Mouse (Mus musculus): Measurements from ENCODE around the gene Arid3a. TPM values are rescaled to one million over a fixed set of nuclear protein-coding genes. Genes with fewer than 3 reads are reported as not detected.
"Not testable (repeated sequence)": the region's sequence is repeated elsewhere in the genome, so short reads cannot be mapped to it uniquely, and the experiment has no call there.

The Arid3a gene
- polyA plus RNA-seq, 1 experiment from 2014 or later: 7.0 TPM

DNA sequence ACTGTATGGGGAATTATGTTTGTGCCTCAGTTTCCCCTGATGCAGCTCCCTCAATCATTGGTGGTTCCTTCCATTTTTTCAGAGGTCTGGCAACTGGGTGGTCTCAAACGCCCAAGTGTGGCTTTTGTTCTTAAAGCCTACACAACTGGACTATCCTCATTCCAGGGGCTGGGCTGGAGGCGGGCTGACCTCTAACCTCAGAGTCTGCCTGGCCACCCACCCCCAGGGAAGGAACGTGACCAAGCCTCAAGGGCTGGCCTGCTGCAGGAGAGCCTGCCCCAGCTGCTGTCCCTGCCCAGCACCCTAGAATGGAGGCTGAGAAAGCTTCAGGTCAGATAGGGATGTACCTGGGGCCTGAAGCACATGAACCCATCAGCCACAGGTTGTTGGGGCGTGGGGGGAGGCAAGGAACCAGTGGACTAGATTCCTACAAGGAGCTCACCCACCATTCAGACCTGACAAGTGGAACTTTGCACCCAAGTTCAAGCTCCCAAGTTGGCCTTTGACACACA is 29.9 kb downstream of the Arid3a start:
- WGBS: 33% methylated on average over 4 of the region's 4 CpGs
- no peak for ATAC-seq (ENCODE audit: insufficient number of reproducible peaks, low FRiP score, low TSS enrichment, low read depth)

DNA sequence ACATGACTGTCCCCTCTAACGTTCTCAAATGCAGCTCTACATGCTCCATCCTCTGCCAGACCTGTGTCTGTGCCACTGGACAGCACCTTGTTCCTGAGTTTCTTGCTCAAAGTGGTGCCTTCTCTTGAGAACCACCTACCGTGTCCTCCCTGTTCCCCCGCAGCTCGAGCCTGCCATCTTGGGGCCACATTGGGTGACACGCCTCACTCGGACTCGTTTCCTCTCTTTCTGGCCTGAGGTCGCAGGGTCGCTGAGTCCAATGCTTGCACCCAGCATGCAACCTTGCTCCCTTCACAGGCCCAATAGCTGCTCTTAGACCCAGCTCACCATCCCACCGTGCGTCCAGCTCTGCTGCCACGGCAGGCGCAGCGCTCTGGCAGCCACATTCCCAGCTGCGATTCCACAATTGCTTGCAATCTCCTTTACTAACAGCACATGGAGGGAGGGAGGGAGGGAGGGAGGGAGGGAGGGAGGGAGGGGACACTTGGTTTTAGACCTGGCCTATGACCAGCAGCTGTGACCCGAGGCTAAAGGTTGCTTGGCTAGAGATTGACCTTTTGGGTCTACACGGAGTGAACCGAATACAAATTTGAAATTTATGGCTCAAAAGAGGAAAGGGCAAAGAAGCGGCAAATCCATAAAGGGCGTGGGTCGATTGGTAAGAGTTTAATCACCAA is 31.4 kb downstream of the Arid3a start:
- peaks cover 17% of the 10 kb centered on the region for H3K36me3 ChIP-seq
- no peak overlapping the region for H3K9ac ChIP-seq
- no peak overlapping the region for H3K4me3 ChIP-seq (replicated peaks)
- no peak overlapping the region for H3K27ac ChIP-seq (replicated peaks)
- H3K4me2 ChIP-seq (replicated peaks): peak overlapping the region; percentile 30; the same call in 1 of the 2 replicates
- no peaks in the 10 kb centered on the region for H3K27me3 ChIP-seq
- ATAC-seq (ENCODE audit: insufficient number of reproducible peaks, low FRiP score, low TSS enrichment, low read depth): no peak
- H3K9me3 ChIP-seq (replicated peaks): no peaks in the 10 kb centered on the region
- H3K4me1 ChIP-seq: peaks cover 14% of the 10 kb centered on the region
- WGBS: 14% methylated on average over 21 of the region's 21 CpGs

More for the DNA sequence above, 29.9 kb downstream of the Arid3a start:
- Histone ChIP-seq H3K9me3 (replicated peaks) (no peaks in the 10 kb centered on the region), H3K27me3 (no peaks in the 10 kb centered on the region), H3K4me1 (peaks cover 14% of the 10 kb centered on the region), H3K9ac (no peak overlapping the region), H3K4me3 (replicated peaks) (no peak overlapping the region), H3K36me3 (peaks cover 14% of the 10 kb centered on the region), H3K4me2 (replicated peaks) (no peak overlapping the region), H3K27ac (replicated peaks) (no peak overlapping the region)

DNA sequence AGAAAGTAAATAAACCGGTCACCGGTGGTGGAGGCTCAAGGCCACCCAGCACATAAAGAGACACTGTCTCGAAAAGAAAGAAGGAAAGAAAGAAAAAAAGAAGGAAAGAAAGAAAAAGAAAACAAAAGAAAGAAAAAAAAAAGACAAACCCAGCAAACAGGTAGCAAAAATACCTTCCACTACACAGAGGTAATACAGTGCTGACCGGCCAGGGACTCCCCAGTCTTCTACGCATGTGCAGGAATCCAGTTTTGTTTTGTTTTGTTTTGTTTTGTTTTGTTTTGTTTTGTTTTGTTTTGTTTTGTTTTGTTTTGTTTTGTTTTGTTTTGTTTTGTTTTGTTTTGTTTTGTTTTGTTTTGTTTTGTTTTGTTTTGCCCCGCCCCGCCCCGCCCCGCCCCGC is 32.6 kb downstream of the Arid3a start:
- H3K9me3 ChIP-seq (replicated peaks); H3K27ac ChIP-seq (replicated peaks); ATAC-seq (ENCODE audit: insufficient number of reproducible peaks, low FRiP score, low TSS enrichment, low read depth); H3K27me3 ChIP-seq; H3K9ac ChIP-seq: not testable (repeated sequence)
- H3K36me3 ChIP-seq: peaks cover 24% of the 10 kb centered on the region
- peaks cover 14% of the 10 kb centered on the region for H3K4me1 ChIP-seq
- peak overlapping the region; percentile 100 for H3K4me3 ChIP-seq (replicated peaks)
- WGBS: 33% methylated on average over 10 of the region's 10 CpGs
- peak overlapping the region; percentile 76 for H3K4me2 ChIP-seq (replicated peaks)

DNA sequence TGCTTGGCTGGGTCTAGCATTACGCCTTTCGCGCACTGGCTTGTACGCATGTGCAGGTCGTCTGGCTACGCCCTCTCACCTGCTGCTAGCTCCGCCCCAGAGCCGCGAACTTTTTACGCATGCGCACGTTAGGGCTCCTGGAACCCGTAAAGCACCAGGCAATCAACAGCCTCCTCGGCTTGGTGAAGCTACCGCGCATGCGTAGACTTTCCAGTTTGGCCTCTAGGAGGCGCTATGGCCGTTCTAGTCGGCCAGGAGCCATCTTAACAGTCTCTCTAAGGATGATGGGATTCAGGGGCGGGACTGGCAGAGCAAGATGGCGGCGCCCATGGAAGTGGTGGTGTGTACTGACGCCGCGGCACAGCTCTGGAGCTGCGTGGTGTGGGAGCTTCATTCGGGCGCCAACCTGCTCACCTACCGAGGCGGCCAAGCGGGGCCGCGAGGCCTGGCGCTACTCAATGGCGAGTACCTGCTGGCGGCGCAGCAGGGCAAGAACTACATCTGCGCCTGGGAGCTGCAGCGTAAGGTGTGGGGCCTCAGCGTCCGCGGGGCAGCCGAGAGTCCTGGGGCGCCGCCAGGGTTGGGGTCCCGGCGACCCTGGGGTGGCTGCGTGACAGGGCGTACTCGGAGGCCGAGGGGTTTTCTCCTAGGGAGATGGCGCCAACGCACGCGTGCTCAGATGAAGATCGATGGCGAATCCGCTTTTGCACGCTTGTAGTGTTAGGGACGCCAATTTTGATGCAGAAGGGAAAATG is 33.2 kb downstream of the Arid3a start, which contains the start of gene Wdr18:
Gene Wdr18 (plus strand): TSS at position 306 of the 755 bp plus-strand sequence.
- Histone ChIP-seq H3K4me1 (peaks cover 14% of the 10 kb centered on the region), H3K36me3 (peaks cover 30% of the 10 kb centered on the region), H3K9ac (peak within 1 kb of the TSS; percentile 84), H3K4me3 (replicated peaks) (peak within 1 kb of the TSS; percentile 100), H3K27ac (replicated peaks) (peak within 1 kb of the TSS; percentile 77), H3K4me2 (replicated peaks) (peak within 1 kb of the TSS; percentile 76), H3K27me3 (no peaks in the 10 kb centered on the region), H3K9me3 (replicated peaks) (no peaks in the 10 kb centered on the region)
- under 1% methylated on average over 61 of the region's 61 CpGs for WGBS
- peak; percentile 96 for ATAC-seq (ENCODE audit: insufficient number of reproducible peaks, low FRiP score, low TSS enrichment, low read depth)

DNA sequence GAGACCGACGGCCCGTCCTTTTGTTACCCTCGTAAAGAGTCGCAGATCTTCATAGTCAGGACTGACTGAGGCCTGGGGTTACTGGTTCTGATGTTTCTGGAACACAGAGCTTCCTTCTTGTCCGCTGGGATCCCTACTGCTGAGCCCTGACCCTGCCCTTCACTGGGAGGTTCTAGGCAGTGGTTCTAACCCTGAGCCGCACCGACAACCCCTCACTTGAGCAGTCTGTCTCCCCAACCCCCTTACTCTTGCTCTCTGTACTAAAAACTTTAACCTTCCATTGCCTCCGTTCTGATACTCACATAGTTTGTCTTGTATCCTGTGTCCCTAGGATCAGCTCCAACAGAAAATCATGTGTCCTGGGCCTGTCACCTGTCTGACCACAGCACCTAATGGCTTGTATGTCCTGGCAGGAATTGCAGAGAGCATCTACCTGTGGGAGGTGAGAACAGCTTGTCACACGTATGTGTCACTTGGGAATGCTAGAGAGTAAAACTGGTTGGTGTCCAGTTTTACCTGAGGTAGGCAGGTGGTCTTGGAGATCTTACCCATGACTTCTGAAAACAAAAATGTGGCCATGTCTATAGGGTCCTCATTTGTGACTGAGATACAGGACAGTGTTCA is 33.9 kb downstream of the Arid3a start:
- no peak for ATAC-seq (ENCODE audit: insufficient number of reproducible peaks, low FRiP score, low TSS enrichment, low read depth)
- WGBS: 11% methylated on average over 10 of the region's 10 CpGs
- Histone ChIP-seq H3K27ac (replicated peaks) (no peak overlapping the region), H3K9ac (peak overlapping the region; percentile 84), H3K4me3 (replicated peaks) (peak overlapping the region; percentile 100), H3K27me3 (no peaks in the 10 kb centered on the region), H3K4me1 (peaks cover 14% of the 10 kb centered on the region), H3K9me3 (replicated peaks) (no peaks in the 10 kb centered on the region), H3K4me2 (replicated peaks) (peak overlapping the region; percentile 76), H3K36me3 (peaks cover 37% of the 10 kb centered on the region)

DNA sequence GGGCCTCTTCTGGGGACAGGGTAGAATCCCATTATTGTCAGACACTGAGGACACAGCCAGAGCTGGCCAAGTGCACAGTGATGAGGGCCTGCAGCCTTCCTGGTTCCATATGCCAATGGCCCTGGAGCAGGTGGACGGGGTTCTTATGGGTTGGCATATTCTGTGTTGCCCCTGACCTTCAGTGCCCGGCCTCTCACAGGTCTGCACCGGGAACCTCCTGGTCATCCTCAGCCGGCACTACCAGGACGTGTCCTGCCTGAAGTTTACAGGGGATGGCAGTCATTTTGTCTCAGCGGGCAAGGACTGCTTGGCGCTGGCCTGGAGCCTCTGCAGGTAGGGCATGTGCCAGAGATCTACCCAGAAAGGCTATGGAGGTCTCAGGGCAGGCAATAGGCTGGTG is 37.9 kb downstream of the Arid3a start:
- no peak overlapping the region for H3K27ac ChIP-seq (replicated peaks)
- ATAC-seq (ENCODE audit: insufficient number of reproducible peaks, low FRiP score, low TSS enrichment, low read depth): no peak
- no peaks in the 10 kb centered on the region for H3K9me3 ChIP-seq (replicated peaks)
- H3K9ac ChIP-seq: no peak overlapping the region
- H3K27me3 ChIP-seq: no peaks in the 10 kb centered on the region
- no peak overlapping the region for H3K4me3 ChIP-seq (replicated peaks)
- H3K36me3 ChIP-seq: peaks cover 60% of the 10 kb centered on the region
- H3K4me1 ChIP-seq: peaks cover 16% of the 10 kb centered on the region
- H3K4me2 ChIP-seq (replicated peaks): no peak overlapping the region
- 97% methylated on average over 7 of the region's 7 CpGs for WGBS

DNA sequence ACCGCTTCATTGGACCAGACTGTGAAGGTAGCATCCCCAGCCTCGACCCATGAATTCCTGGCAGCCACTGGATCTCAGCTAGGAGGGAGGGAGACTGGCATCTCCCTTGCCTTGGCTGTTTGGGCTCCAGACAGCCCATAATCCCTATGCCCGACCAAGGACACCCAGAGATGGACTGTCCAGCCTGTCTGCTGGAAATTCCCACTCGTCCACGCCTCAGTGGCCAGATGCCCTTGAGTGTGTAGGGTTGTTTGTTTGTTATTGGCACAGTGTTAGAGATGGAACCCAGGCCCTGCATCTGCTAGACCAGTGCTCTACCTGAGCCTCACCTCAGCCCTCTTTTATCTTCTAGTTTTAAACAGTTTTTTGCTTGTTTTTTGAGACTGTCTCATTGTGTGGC is 38.5 kb downstream of the Arid3a start:
- H3K27me3 ChIP-seq: no peaks in the 10 kb centered on the region
- no peak overlapping the region for H3K9ac ChIP-seq
- ATAC-seq (ENCODE audit: insufficient number of reproducible peaks, low FRiP score, low TSS enrichment, low read depth): no peak
- H3K4me1 ChIP-seq: peaks cover 17% of the 10 kb centered on the region
- 82% methylated on average over 5 of the region's 5 CpGs for WGBS
- no peak overlapping the region for H3K4me2 ChIP-seq (replicated peaks)
- no peaks in the 10 kb centered on the region for H3K9me3 ChIP-seq (replicated peaks)
- H3K4me3 ChIP-seq (replicated peaks): no peak overlapping the region
- H3K36me3 ChIP-seq: peaks cover 60% of the 10 kb centered on the region
- H3K27ac ChIP-seq (replicated peaks): no peak overlapping the region

DNA sequence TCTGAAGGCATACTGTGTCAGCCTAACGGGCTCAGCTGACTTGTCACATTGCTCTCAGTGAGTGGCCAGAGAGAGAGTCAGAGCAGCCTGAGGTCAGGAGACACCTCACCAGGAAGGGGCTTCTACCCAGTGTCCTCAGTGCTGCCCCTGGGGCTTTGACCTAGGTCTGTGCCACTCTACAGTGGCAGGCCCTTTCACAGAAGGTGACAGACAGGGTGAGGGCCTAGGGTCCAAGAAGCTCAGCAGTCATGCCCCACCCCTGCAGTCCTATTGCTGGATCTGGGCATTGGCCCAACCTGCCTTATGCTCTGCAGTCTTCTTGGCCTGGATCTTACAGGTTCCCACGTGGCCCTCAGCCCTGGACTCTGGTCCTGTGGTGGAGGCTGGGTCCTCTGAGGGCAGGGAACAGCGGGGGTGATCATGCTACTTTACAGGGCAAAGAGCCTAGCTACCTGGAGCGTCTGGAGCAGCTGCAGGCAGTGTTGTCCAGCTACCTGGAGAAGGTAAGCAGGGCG is 40.1 kb downstream of the Arid3a start:
- Histone ChIP-seq H3K4me1 (peaks cover 19% of the 10 kb centered on the region), H3K27ac (replicated peaks) (no peak overlapping the region), H3K27me3 (no peaks in the 10 kb centered on the region), H3K9ac (no peak overlapping the region), H3K36me3 (peaks cover 60% of the 10 kb centered on the region), H3K4me3 (replicated peaks) (no peak overlapping the region), H3K9me3 (replicated peaks) (no peaks in the 10 kb centered on the region), H3K4me2 (replicated peaks) (no peak overlapping the region)
- WGBS: 90% methylated on average over 5 of the region's 5 CpGs
- no peak for ATAC-seq (ENCODE audit: insufficient number of reproducible peaks, low FRiP score, low TSS enrichment, low read depth)

DNA sequence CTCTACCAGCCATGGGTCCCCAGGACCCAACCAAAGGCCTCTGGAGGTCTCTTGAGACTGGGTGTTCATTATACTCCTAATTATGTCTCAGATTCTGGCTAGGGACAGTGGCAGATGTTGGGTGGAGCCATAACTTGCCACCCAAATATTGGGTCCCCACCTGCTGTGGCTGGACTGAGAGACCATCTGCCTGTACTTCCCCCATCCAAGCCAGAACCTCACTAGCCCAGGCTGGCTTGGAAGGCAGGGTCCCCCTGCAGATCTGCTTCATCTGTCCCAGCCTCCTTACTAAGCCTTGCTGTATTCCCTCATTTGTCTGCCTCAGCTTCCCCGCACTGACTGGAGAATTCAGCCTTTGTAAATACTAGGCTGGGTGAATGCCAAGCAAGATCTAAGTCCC is 41.3 kb downstream of the Arid3a start:
- ATAC-seq (ENCODE audit: insufficient number of reproducible peaks, low FRiP score, low TSS enrichment, low read depth): no peak
- 84% methylated on average over 1 of the region's 1 CpGs for WGBS
- no peaks in the 10 kb centered on the region for H3K9me3 ChIP-seq (replicated peaks)
- H3K36me3 ChIP-seq: peaks cover 49% of the 10 kb centered on the region
- H3K9ac ChIP-seq: no peak overlapping the region
- H3K4me3 ChIP-seq (replicated peaks): no peak overlapping the region
- no peak overlapping the region for H3K27ac ChIP-seq (replicated peaks)
- peaks cover 19% of the 10 kb centered on the region for H3K4me1 ChIP-seq
- no peaks in the 10 kb centered on the region for H3K27me3 ChIP-seq
- H3K4me2 ChIP-seq (replicated peaks): no peak overlapping the region

DNA sequence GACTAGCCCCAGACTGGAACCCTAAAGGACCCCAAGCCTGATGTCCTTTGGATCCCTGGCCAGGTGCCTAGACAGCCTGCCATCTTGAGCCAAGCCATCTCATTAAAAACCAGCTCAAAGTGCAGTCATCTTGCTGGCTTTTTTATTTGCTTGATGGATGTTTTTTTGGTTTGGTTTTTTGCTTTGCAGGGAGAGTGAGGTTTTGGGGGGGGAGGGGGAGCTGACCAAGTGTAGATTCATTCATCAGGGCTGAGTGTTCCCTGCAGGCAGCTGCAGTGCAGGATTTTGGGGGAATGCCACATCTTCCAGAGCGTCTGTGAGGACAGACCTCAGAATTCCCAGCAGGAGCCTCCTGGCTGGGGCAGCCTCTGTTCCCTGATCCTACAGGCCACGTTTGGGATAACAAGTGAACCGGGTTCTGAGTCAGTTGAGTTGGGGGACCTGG is 42.3 kb downstream of the Arid3a start:
- Histone ChIP-seq H3K36me3 (peaks cover 42% of the 10 kb centered on the region), H3K27me3 (no peaks in the 10 kb centered on the region)
- 17% methylated on average over 3 of the region's 3 CpGs for WGBS

More for the DNA sequence above, 42.3 kb downstream of the Arid3a start:
- no peak for ATAC-seq (ENCODE audit: insufficient number of reproducible peaks, low FRiP score, low TSS enrichment, low read depth)
- Histone ChIP-seq H3K4me3 (replicated peaks) (no peak overlapping the region), H3K9me3 (replicated peaks) (no peaks in the 10 kb centered on the region), H3K4me2 (replicated peaks) (no peak overlapping the region), H3K9ac (no peak overlapping the region), H3K4me1 (peaks cover 19% of the 10 kb centered on the region), H3K27ac (replicated peaks) (no peak overlapping the region)

Data from embryonic facial prominence, embryonic 15.5 days (tissue).